Mouse (Mus musculus) telencephalon, adult 2 months (tissue): ENCODE measurements at regions not wholly inside any gene's neighbourhood (a gene's known extent, or its start where the extent isn't known, plus 50 kb on each side); places are given as distances from the start of the nearest gene placed in this dataset.

Experiments used
- DNase-seq: peaks from one replicate; pipeline ENCODE4 v3.0.0-alpha.2; 2011; ENCODE audit warnings: low read depth, low spot score

GRCm38 (mm10) chr19:14670821-14671104 lies 72.9 kb upstream of the Tle4 start:
- DNase-seq: no peak

- DNase-seq: no peak
These were observed 72.4 kb upstream of the Tle4 start for GRCm38 (mm10) chr19:14670078-14670820.

GRCm38 (mm10) chr19:14668512-14669181 lies 70.8 kb upstream of the Tle4 start:
- DNase-seq: no peak

- no peak for DNase-seq
These were observed 67.0 kb upstream of the Tle4 start for GRCm38 (mm10) chr19:14664682-14665417.

- DNase-seq: no peak
These were observed 66.3 kb upstream of the Tle4 start for GRCm38 (mm10) chr19:14664096-14664586.

GRCm38 (mm10) chr19:14663350-14663749 lies 65.5 kb upstream of the Tle4 start:
- no peak for DNase-seq

- no peak for DNase-seq
These were observed 61.9 kb upstream of the Tle4 start for GRCm38 (mm10) chr19:14659725-14660124.

- DNase-seq: no peak
These were observed 60.6 kb upstream of the Tle4 start for GRCm38 (mm10) chr19:14658479-14658878.

- no peak for DNase-seq
These were observed 58.2 kb upstream of the Tle4 start for GRCm38 (mm10) chr19:14656022-14656388.

- no peak for DNase-seq
These were observed 57.6 kb upstream of the Tle4 start for GRCm38 (mm10) chr19:14655302-14656021.
